Mouse (Mus musculus): ENCODE data around the gene Usp35.

DNA sequence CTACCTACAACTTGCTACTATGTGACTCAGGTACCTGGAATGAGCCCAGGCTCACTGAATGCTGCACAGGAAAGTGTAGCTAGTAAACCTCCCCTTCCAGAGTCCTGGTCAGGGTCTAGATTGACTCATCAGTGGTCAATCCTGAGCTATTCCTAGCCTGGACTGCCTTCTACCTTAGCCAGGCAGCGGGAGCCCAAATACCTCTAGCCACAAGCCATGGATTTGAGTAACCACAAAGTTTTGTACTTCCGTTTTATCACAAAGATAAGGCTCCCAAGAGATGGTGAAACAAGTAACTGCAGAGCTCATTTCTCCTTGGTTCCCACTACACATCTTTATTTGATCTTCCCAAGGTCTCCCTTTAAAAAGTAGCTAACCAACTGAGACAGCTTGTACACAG lies 30.9 kb downstream of the Usp35 start:
- TF ChIP-seq CTCF (IDR thresholded peaks at IDR 0.05; ENCODE audit: borderline replicate concordance, insufficient read depth, low read depth, low read length): no peak
- no peak for TF ChIP-seq POLR2A (IDR thresholded peaks at IDR 0.05; ENCODE audit: borderline replicate concordance, insufficient read depth, low read length)

Data from cerebellum, adult 2 months (tissue).